Mouse (Mus musculus) right cerebral cortex, postnatal 4 days (tissue): ENCODE measurements around the gene Fign.

Experiments
- DNase-seq: peaks from one replicate; pipeline ENCODE4 v3.0.0-alpha.2; 2022

Gene Fign

DNA sequence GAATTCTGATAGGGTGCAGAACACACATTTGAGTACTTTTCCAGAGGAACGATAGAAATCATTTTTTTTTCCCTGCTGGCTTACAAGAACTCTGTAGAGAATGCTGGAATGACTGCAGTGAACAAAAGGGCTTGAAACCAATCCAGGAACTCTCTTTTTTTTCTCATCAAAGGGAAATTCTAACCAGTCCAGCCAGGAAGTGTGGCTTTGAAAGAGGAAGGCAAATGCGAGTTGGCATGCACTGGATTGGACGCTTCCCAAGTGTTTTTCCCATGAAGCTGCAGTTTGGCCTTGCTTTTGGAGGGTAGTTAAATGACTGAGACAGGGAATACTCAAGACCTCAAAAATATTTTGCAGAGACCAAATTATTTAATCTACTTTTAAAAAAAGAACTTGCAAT, 54.7 kb downstream of the Fign start:
- peak; percentile 30 for DNase-seq

DNA sequence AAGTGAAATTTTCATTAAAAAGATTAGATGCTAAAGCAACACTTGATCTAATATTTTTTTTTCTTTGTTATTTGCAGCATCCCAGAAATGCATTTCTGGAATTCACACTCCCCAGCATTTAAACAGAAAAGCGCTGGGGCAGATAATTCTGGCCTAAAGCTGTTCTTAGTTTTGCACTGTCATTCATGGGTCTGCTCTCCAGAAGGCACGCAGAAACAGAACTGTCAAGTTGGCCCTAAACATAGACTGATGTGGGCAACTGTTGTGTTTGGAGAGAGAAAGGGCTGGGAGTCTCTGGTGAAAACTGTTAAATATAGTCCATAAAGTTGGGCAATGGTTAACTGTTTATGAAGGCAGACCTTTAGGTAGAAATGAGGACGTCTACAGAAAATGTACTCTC, 62.4 kb downstream of the Fign start:
- DNase-seq = no peak

DNA sequence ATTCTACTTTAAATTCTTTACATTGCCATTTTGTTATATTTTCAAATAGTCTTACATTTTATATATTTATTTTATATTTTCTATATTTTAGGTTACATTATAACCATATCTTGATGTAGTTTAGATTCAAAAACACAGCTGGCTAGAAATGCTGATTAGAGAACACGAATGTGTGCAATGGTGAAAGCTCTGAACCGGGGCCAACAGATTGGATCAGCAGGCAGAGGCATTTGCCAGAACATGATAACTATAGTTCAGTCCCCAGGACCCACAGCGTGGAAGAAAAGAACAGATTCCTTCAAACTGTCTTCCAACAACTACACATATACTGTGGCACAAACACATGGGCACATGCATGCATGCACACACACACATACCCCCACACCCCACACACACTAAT, 64.0 kb downstream of the Fign start:
- DNase-seq = no peak

DNA sequence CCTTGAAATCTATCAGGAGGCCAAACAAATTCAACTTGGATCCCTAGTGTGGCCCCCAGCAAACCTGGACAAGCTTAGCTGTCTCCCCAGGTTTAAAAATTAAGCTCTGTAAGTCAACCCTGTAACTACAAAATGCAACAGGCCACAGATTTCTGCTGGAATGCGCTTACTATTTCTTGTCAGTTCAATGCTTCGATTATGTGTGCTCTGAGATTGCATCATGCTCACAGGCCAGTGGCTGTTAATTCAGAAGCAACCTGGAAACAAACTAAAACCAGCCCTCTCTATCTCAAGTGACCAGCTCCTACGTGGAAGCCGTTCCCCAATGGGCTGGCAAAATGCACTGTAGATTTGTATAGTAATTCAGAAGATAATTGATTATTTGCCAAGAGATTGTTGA, 71.9 kb downstream of the Fign start:
- no peak for DNase-seq

DNA sequence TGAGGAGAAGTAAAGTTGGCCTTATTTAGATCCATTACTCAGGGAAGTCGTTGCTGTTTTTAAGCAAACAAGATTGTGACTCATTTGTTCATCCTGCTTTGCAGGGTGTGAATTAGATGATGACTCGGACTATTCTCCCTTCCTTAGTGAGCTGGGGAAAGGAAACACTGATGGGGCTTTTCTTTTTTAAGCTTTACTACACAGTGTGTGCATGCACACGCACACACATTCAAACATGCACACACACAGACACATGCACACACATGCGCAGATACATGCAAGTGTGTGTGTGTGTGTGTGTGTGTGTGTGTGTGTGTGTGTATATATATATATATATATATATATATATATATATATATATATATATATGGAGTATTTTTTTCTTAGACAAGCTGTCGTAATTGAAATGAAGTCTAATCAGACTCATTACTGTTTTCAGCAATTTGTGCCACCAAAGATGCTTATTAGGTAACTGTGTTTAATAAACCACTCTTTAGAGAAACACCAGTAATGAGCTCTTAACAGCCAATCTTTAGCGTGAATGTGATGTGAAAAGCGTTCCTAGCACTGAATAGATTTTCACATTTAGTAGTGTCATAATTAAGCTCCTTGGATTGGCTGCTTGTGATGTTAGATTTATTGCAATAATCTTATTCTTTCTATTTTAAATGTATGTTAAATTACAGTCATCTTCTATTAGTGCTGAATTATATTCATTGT, 103.4 kb downstream of the Fign start:
- DNase-seq = no peak

DNA sequence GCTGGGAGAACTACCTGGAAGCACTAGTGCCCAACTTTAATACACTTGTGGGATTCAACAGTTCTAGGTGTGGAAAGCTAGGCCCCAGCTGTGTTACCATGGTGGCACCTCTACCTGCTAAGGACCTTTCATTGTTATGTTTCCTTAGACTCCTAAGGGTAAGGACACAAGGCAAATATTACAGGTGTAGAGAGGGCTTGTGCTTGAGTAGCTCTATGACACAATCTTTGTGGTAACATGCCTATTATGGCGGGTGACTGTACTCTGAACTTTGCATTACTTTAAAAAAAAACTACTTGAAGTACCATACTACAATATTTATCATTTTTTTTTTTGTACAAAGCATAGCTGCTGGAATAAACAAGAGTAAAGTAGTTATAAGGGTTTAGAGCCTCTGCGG, 112.4 kb downstream of the Fign start:
- no peak for DNase-seq

DNA sequence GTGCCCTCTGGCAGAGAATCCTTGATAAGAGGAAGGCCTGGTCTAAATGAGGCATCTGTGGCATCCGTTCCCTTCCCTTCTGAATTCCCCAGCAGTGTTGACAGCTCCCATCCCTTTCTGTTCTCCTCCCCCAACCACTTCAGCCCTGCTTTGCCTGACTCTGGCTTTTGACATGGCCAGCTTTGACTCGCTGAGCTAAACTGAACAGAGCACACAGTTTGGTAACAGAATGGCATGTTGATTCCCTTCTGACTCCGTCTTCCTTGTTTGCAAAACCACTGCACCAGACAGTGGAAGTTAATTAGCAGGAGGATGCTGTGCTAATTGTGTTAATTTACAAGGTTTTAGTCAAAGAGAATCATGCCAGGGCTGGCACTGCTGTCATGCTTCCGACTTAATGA, 115.5 kb downstream of the Fign start:
- no peak for DNase-seq

DNA sequence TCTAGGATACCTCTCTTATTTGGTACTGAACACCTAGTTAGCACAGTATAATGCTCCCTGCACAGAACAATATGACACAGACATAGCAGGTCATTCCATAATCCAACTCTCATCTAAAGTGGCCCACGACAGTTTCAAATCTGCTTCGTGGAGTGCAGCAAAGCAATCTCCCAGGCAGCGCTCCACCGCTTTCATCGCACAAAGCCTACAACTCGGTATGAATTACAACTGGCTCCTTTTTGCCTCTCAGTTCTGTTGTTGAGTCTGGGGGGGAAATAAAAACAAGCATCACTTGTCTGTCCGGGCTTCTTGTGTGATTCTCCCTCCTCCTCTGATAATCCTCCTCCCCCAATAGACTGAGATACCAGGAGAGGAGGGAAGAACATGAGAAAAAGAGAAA, 116.4 kb downstream of the Fign start:
- no peak for DNase-seq

DNA sequence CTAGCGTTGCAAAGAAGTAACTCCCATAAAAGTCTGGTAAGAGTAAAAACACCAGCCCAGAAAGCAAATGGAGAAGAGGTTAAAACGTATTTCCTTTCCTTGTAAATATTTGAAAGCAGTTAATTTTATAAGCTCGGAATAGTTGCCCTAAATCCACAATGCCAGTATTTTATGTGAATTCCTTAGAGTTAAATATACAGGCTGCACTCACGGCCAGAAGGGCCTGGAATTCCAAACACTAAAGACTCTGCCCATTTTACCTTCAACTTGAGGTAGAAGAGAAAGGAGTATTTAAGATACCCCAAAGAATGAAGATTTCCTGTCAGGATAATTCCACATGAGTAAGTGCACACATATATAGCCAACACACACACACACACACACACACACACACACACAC, 128.2 kb downstream of the Fign start:
- DNase-seq = no peak

DNA sequence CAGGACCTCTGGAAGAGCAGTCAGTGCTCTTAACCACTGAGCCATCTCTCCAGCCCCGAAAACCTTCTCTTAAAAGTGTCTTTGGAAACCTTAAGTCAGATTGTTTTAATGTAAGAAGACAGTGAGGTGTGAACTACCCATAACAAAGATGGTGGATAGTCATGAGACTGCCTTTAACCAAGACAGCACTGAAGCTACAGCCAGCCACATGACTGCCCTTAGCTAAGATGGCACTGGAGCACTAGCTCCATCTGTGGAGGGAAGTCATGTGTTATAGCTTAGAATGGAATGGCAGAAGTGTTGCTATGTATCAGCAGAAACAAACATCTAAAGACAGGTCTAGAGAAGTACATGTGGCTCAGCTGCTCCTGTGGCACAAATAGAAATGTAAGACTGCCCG, 166.8 kb downstream of the Fign start:
- no peak for DNase-seq

DNA sequence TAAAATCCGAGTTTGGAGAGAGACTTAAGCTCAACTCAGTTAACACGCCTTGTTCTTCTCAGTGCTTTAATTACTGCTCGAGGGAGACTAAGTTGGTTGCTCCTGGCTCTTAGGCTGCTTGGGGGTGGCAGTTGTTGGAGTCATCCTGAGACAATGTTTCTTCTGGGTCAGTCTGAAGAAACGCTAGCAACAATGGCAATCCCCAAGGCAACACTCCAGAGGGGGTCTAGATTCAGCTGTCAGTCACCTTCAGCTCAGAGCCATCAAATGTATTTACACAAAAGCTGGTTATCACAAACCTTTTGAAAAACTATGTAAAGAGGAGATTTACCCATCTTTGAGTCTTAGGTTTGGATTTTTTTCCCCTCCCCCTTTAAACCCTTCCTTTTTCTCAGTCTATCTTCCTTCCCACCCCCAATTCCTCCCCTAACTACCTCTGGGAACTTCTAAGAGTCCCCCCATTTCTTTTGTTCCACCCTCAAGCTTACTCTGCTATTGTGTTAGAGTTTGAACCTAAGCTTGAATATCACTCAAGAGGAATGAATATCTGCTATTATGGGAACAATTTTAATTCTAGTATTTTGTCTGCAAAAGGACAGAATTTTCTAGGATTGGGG, 171.2 kb downstream of the Fign start:
- DNase-seq = no peak

DNA sequence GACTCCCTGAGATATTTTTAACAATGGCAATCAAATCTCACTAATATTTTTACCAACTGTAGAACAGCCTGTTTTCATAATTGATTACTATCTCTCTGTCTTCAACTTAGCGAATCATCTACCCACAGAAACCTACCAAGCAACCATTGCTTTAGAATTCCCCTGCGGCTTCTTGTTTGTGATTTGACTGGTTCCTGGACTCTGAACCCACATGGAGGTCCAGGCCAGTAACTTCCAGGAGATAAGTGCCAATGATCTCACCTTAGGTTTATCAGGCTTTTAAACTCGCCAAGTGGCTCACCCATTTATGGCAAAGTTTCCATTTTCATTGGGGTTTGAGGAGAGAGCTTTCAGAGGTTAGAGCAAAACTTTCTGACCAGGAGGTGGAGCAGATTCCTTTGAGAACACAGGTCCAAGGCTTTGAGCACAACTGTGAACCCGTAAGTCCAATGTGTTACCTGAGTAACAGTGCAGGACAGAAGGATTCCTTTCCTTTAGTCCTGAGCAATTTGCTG, 172.1 kb downstream of the Fign start:
- DNase-seq = no peak
